Mouse (Mus musculus) limb, embryonic 12.5 days (tissue): ENCODE data around the gene Cryzl2. TPM values are rescaled to one million over a fixed set of nuclear protein-coding genes. Genes with fewer than 3 reads are reported as not detected.

Experiments
- ATAC-seq: fragments of 200-750 bp; cut with Nextera tagmentation; 2 replicates; pipeline ENCODE4 v1.8.0; 2017; ENCODE audit warnings: low read depth, moderate TSS enrichment; ENCODE audit not compliant: insufficient number of reproducible peaks, insufficient read depth, low FRiP score, low TSS enrichment
- H3K27ac ChIP-seq: fragments of 300-500 bp; sonication (generic); 2 replicates; pipeline ENCODE4 v1.5.1; 2016; ENCODE audit warnings: mild to moderate bottlenecking, moderate library complexity
- H3K27me3 ChIP-seq: fragments of 300-500 bp; sonication (generic); 2 replicates; pipeline ENCODE4 v1.6.1; 2016; ENCODE audit warnings: mild to moderate bottlenecking, moderate library complexity
- H3K36me3 ChIP-seq: fragments of 300-500 bp; sonication (generic); 2 replicates; pipeline ENCODE4 v1.6.1; 2016; ENCODE audit warnings: mild to moderate bottlenecking, moderate library complexity
- H3K4me1 ChIP-seq: fragments of 300-500 bp; sonication (generic); replicated peaks from 2 replicates; pipeline ENCODE4 v1.6.1; 2016
- H3K4me2 ChIP-seq: fragments of 300-500 bp; sonication (generic); 2 replicates; pipeline ENCODE4 v1.6.1; 2016; ENCODE audit warnings: mild to moderate bottlenecking, moderate library complexity
- H3K4me3 ChIP-seq: fragments of 300-500 bp; sonication (generic); replicated peaks from 2 replicates; pipeline ENCODE4 v1.5.1; 2016; ENCODE audit warnings: mild to moderate bottlenecking
- H3K9ac ChIP-seq: fragments of 300-500 bp; sonication (generic); replicated peaks from 2 replicates; pipeline ENCODE4 v1.6.1; 2016; ENCODE audit warnings: mild to moderate bottlenecking, moderate library complexity
- H3K9me3 ChIP-seq: fragments of 300-500 bp; sonication (generic); 2 replicates; pipeline ENCODE4 v1.6.1; 2016; ENCODE audit warnings: mild to moderate bottlenecking, moderate library complexity
- WGBS: fragments of 180-500 bp; shearing (Covaris S2); methylation state at CpG from one replicate; pipeline ENCODE4 v1.1.7; 2016; 5-methylcytosine and 5-hydroxymethylcytosine counted together
- polyA plus RNA-seq: library from polyadenylated mRNA; unstranded; fragments of >200 nt; fragmentation: Nextera tagmentation; extraction: Ambion mirVana; gene quantifications from 2 replicates; pipeline ENCODE4 v1.2.1, GENCODE M21; 2016

The Cryzl2 gene
- polyA plus RNA-seq, 1 experiment from 2014 or later = 8.2 TPM

GRCm38 (mm10) chr1:157443723-157444561 is 14.4 kb upstream of the Cryzl2 start:
- Histone ChIP-seq H3K4me3 (no peak overlapping the region), H3K4me2 (peak overlapping the region; percentile 30), H3K9ac (no peak overlapping the region), H3K4me1 (peaks cover 32% of the 10 kb centered on the region), H3K27ac (no peak overlapping the region), H3K9me3 (no peaks in the 10 kb centered on the region), H3K27me3 (peaks cover 21% of the 10 kb centered on the region), H3K36me3 (no peaks in the 10 kb centered on the region)
- WGBS = 26% methylated on average over 19 of the region's 19 CpGs
- ATAC-seq = no peak

DNA sequence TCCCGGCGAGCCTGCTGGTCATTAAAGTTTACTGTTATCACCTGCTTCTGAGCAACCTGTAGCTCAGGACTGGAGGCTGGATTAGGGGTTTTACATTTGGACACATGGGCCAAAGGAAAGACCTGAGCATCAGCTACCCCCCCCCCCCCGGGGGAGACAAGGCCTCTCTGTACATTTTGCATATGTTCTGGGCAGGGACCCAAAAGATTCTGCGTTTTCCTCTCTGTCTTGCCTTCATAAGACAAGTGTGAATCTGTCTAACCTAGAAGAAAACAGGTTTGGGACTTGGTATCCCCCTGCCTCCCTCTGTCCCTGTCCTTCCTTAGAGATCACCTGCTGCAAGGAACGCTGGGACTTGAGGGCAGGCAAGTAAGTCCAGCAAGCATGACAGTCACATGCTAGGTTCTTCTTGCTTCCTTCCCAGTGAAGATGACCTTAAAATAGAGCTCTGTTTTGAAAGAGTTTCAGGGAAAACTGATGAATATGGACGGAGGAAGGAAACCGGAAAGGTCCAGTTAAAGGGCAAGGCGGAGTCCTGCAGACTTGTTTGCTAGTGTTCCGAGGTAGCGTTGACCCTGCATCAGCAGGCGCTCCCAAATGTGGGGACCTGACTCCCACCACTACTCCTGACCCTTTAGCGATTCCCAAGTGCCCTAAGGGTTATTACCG is 13.6 kb upstream of the Cryzl2 start:
- Histone ChIP-seq H3K4me1 (peaks cover 37% of the 10 kb centered on the region), H3K4me3 (no peak overlapping the region), H3K9ac (no peak overlapping the region), H3K4me2 (peak overlapping the region; percentile 5; the same call in 1 of the 2 replicates), H3K9me3 (no peaks in the 10 kb centered on the region), H3K36me3 (no peaks in the 10 kb centered on the region), H3K27me3 (peaks cover 27% of the 10 kb centered on the region), H3K27ac (no peak overlapping the region)
- 58% methylated on average over 13 of the region's 13 CpGs for WGBS
- no peak for ATAC-seq

DNA sequence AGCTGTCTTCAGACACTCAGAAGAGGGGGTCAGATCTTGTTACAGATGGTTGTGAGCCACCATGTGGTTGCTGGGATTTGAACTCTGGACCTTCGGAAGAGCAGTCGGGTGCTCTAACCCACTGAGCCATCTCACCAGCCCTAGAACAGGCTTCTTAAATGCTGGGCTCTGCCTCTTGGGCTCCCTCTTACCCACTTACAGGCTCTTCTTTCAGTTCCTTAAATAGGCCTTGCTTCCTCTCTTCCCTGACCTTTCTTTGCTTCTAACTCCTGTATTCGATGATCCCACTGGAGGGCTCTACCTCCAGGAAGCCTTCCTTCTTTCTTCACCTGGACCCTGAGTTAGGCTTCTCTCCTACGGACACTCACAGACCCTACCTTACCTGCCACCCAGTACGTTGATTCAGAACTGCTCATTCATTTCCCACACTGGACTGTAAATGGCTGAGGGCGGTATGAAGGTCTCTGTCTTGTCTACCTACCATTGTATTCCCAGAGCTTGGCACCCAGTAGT is 12.9 kb upstream of the Cryzl2 start:
- ATAC-seq = no peak
- Histone ChIP-seq H3K9ac (no peak overlapping the region), H3K27me3 (peaks cover 33% of the 10 kb centered on the region), H3K9me3 (no peaks in the 10 kb centered on the region), H3K4me2 (no peak overlapping the region), H3K4me3 (no peak overlapping the region), H3K36me3 (no peaks in the 10 kb centered on the region), H3K4me1 (peaks cover 39% of the 10 kb centered on the region), H3K27ac (no peak overlapping the region)
- 86% methylated on average over 6 of the region's 6 CpGs for WGBS

DNA sequence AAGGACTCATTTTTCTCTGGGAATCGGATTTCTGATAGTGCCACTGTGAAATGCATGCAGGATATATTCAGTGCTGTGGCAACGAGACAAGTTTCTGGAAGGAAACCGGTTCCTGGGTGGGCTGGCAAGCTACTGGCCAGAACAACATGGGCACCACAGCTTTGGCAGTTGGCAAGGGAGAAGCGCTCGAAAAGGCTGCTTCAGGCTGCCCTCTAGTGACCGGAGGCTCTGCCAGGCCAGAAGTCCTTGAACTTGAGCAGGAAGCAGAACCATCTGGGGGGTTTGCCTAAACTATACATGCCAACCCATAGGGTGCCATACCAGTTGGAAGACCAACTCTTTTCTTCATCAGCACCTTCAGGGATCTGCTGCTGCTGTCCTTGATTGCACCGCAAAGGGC is 12.1 kb upstream of the Cryzl2 start:
- no peaks in the 10 kb centered on the region for H3K36me3 ChIP-seq
- no peak overlapping the region for H3K4me2 ChIP-seq
- no peak overlapping the region for H3K9ac ChIP-seq
- no peak overlapping the region for H3K27ac ChIP-seq
- H3K4me1 ChIP-seq = peaks cover 39% of the 10 kb centered on the region
- ATAC-seq = no peak
- H3K27me3 ChIP-seq = peaks cover 33% of the 10 kb centered on the region
- H3K4me3 ChIP-seq = no peak overlapping the region
- no peaks in the 10 kb centered on the region for H3K9me3 ChIP-seq
- WGBS = 65% methylated on average over 7 of the region's 7 CpGs

DNA sequence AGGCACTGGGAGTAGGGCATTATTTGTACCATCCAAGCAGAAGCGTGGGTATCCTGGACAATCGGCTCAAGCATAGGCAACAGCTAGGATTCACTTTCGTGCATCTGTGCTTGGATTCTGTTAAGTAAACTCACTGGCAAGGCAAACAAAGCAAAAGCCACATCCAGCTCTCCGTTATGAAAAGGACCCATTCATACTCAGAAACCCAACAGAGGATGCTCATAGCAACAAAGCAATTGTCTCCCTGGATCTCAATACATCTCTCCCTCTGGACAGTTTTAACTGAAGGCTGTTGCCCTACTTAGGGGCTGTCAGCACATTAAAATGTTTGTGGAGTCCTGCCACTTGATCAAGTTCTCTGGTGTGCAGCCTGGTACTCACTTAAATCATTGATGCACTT is 11.2 kb upstream of the Cryzl2 start:
- no peak overlapping the region for H3K4me3 ChIP-seq
- no peaks in the 10 kb centered on the region for H3K36me3 ChIP-seq
- no peak for ATAC-seq
- H3K27ac ChIP-seq = no peak overlapping the region
- peaks cover 39% of the 10 kb centered on the region for H3K4me1 ChIP-seq
- peaks cover 33% of the 10 kb centered on the region for H3K27me3 ChIP-seq
- no peak overlapping the region for H3K4me2 ChIP-seq
- no peak overlapping the region for H3K9ac ChIP-seq
- no peaks in the 10 kb centered on the region for H3K9me3 ChIP-seq
- WGBS = 84% methylated on average over 4 of the region's 4 CpGs

- H3K27ac ChIP-seq = no peak overlapping the region
- H3K9ac ChIP-seq = no peak overlapping the region
- H3K9me3 ChIP-seq = no peaks in the 10 kb centered on the region
- peaks cover 41% of the 10 kb centered on the region for H3K4me1 ChIP-seq
- ATAC-seq = no peak
- no peak overlapping the region for H3K4me3 ChIP-seq
- 15% methylated on average over 7 of the region's 7 CpGs for WGBS
- no peaks in the 10 kb centered on the region for H3K36me3 ChIP-seq
- H3K4me2 ChIP-seq = no peak overlapping the region
- H3K27me3 ChIP-seq = peaks cover 33% of the 10 kb centered on the region
These were observed 10.1 kb upstream of the Cryzl2 start for GRCm38 (mm10) chr1:157448164-157448804.

DNA sequence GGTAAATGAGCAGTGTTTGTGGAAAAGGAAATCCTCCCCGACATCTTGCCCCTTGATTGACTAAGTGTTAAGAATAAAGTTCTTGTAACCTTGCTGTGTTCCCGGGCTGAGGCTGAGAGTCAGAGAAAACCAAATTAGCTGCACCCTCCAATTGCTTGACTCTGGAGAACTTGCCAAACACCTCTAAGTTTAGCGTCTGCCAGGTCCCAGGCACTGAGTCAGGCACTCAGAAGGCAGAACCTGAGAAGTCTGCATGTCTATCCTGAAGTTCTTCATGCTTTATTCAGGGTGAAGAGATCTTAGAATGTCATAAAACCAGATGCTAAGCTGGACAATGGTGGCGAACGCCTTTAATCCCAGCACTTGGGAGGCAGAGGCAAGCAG is 9.6 kb upstream of the Cryzl2 start:
- no peaks in the 10 kb centered on the region for H3K36me3 ChIP-seq
- peaks cover 30% of the 10 kb centered on the region for H3K27me3 ChIP-seq
- no peak for ATAC-seq
- H3K4me1 ChIP-seq = peaks cover 37% of the 10 kb centered on the region
- H3K27ac ChIP-seq = 0 out of 2 replicates have a peak overlapping the region, but pooled peaks have one; percentile 7
- H3K4me3 ChIP-seq = no peak overlapping the region
- H3K9ac ChIP-seq = no peak overlapping the region
- H3K9me3 ChIP-seq = no peaks in the 10 kb centered on the region
- 54% methylated on average over 5 of the region's 5 CpGs for WGBS
- H3K4me2 ChIP-seq = no peak overlapping the region

GRCm38 (mm10) chr1:157449532-157449931 is 8.8 kb upstream of the Cryzl2 start:
- Histone ChIP-seq H3K36me3 (no peaks in the 10 kb centered on the region), H3K27ac (no peak overlapping the region), H3K4me2 (peak overlapping the region; percentile 53), H3K27me3 (peaks cover 30% of the 10 kb centered on the region), H3K9me3 (no peaks in the 10 kb centered on the region), H3K9ac (no peak overlapping the region), H3K4me1 (peaks cover 31% of the 10 kb centered on the region), H3K4me3 (peak overlapping the region; percentile 18)
- ATAC-seq = no peak
- WGBS = 4% methylated on average over 10 of the region's 10 CpGs

DNA sequence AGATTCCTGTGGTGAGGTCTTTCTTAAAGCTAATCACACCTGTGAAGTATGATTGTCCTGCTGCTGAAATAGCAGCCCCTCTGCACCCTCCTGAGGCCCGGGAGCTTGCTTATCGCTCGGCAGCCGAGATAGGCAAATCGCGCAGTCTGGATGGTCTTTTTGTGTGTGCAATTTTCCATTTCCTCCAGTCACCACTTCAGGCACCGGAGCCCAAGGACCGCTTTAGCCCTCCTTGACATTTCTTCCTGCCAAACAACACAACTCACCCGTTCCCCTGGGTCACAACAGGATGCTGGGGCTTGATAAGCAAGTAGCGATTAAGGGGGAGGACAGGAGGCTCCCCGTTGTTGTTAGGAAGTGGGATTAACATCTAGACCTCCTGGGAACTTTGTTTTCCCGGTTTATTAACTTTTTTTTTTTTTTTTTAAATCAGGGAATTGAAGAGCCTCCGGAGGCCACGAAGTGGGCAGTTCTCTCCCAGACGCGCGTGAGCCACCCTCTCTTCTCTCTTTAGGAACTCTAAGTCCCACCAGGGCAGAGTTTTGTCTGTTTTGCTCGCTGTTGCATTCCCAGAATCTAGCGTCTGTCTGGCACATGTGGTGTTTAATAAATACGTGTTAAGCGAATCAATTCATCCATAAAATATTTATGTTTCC is 8.3 kb upstream of the Cryzl2 start:
- Histone ChIP-seq H3K4me1 (peaks cover 26% of the 10 kb centered on the region), H3K36me3 (no peaks in the 10 kb centered on the region), H3K9me3 (no peaks in the 10 kb centered on the region), H3K4me3 (peak overlapping the region; percentile 18), H3K27me3 (peaks cover 30% of the 10 kb centered on the region), H3K9ac (no peak overlapping the region), H3K4me2 (peak overlapping the region; percentile 53), H3K27ac (no peak overlapping the region)
- 4% methylated on average over 21 of the region's 21 CpGs for WGBS
- no peak for ATAC-seq

DNA sequence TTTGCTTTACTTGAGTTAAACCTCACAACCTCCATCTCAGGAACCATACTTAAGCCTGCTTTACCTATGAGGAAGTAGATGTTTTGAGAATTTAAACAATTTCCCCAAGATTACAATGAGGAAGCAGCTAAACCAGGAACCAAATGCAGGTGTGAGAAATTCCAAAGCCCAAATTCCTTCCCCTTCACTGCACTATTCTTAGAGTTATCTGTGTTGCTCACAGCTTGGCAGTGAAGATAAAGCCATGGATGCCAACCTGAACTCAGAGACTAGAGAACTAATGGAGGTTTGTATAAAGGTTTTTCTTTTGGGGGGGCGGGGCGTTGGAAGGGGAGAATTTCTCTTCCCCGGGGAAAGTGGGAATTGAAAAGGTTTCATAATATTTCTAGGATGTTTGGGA is 6.1 kb upstream of the Cryzl2 start:
- no peaks in the 10 kb centered on the region for H3K36me3 ChIP-seq

More for the DNA sequence above, 6.1 kb upstream of the Cryzl2 start:
- Histone ChIP-seq H3K27ac (no peak overlapping the region), H3K27me3 (peaks cover 22% of the 10 kb centered on the region), H3K9ac (no peak overlapping the region), H3K4me1 (peaks cover 26% of the 10 kb centered on the region), H3K4me3 (no peak overlapping the region), H3K4me2 (no peak overlapping the region), H3K9me3 (no peaks in the 10 kb centered on the region)
- ATAC-seq = no peak
- WGBS = 88% methylated on average over 3 of the region's 3 CpGs
